Mouse (Mus musculus): Measurements from ENCODE around the gene Caskin2.

- TF ChIP-seq CTCF (IDR thresholded peaks at IDR 0.05; ENCODE audit: low read depth) (no peak), EP300 (optimal IDR thresholded peaks at IDR 0.05) (no peak)
These were observed 17.3 kb upstream of the Caskin2 start for GRCm38 (mm10) chr11:115830550-115831325.

Measured in stomach, postnatal 0 days (tissue).